Mouse (Mus musculus): ENCODE measurements around the gene Olfr583. TPM values are rescaled to one million over a fixed set of nuclear protein-coding genes. Genes with fewer than 3 reads are reported as not detected.

Olfr583 gene
- not detected for total RNA-seq (2022)

DNA sequence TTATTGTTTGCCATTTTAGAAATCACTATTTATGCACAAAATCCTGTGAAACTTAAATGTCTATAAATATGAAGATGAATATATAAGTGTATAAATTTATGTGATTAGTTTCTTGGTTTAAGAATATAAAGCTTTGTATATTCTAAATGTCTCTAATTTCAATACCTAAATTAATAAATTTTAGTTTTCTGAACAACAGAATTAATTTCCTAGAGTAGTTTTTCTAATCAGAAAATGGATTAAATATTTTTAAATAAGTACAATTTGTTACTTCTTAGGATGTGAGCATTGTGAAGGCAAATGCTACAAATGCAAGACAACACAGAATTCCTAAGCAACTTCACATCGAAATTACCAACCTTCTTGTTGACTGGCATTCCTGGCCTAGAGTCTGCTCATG is at the start of gene Olfr583:
Gene Olfr583, plus strand, starts transcription at position 301 of the 400 bp plus-strand sequence.
- DNase-seq (ENCODE audit: low spot score in 2 of 2) = no peak

DNA sequence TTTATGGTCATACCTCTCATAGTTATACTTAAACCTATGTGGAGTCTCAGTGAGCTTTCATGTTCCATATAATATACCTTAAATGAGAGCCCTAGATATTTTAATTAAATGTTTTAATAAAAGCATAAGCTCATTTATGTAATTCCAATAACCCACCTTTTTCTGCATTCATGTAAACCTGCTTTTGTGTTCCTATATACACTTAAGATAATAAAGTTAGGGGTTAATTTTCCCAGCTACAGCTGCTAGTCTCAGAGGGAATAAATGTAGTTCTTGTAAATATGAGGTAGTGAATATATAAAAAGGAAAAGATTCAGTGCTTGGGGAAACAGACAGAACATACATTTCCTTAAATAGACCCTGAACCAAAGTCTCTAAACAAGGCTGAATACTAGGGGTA is 13.4 kb upstream of the Olfr583 start, which contains the start of gene Olfr582:
Gene Olfr582, plus strand, starts transcription at position 301 of the 400 bp plus-strand sequence.
- DNase-seq (ENCODE audit: low spot score in 2 of 2) = no peak

DNA sequence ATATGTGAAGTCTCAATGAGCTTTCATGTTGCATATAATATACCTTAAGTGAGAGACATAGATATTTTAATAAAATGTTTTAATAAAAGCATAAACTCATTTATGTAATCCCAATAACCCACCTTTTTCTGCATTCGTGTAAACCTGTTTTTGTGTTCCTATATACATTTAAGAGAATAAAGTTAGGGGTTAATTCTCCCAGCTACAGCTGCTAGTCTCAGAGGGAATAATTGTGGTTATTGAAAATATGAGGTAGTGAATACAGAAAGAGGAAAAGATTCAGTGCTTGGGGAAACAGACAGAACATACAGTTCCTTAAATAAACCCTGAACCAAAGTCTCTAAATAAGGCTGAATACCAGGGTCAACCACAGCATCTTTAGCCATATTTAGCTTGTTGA is 30.5 kb downstream of the Olfr583 start, which contains the start of gene Olfr584:
Gene Olfr584, plus strand, starts transcription at position 301 of the 400 bp plus-strand sequence.
- no peak for DNase-seq (ENCODE audit: low spot score in 2 of 2)

DNA sequence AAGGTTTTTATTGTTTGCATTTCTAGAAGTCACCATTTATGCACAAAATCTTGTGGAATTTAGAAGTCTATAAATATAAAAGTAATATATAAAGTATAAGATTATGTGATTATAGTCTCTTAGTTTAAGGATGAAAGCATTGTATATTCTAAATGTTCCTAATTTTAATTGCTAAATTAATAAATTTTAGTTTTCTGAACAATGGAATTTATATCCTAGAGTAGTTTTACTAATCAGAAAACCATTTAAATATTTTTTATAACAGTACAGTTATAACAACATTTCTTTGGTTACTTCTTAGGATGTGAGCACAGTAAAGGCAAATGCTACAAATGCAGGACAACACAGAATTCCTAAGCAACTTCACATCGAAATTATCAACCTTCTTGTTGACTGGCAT is 46.3 kb downstream of the Olfr583 start, which contains the start of gene Olfr585:
Gene Olfr585, plus strand, starts transcription at position 301 of the 400 bp plus-strand sequence.
- no peak for DNase-seq (ENCODE audit: low spot score in 2 of 2)

Other genes starting within 250 kb of the Olfr583 start
- not detected for gene Olfr564, start 247.8 kb upstream of the Olfr583 start, total RNA-seq (2022)
- gene Olfr566, start 192.5 kb upstream of the Olfr583 start, total RNA-seq (2022) = not detected
- gene Olfr568, start 174.2 kb upstream of the Olfr583 start, total RNA-seq (2022) = not detected
- gene Olfr569, start 160.4 kb upstream of the Olfr583 start, total RNA-seq (2022) = not detected
- not detected for gene Olfr570, start 156.7 kb upstream of the Olfr583 start, total RNA-seq (2022)
- gene Olfr571, start 133.8 kb upstream of the Olfr583 start, total RNA-seq (2022) = not detected
- gene Olfr572, start 126.9 kb upstream of the Olfr583 start, total RNA-seq (2022) = not detected
- gene Olfr573-ps1, start 108.7 kb upstream of the Olfr583 start, total RNA-seq (2022) = not detected
- gene Olfr574, start 102.8 kb upstream of the Olfr583 start, total RNA-seq (2022) = not detected
- gene Olfr575, start 92.5 kb upstream of the Olfr583 start, total RNA-seq (2022) = not detected
- gene Olfr576, start 88.6 kb upstream of the Olfr583 start, total RNA-seq (2022) = not detected
- gene Olfr577, start 75.4 kb upstream of the Olfr583 start, total RNA-seq (2022) = not detected
- not detected for gene Olfr578, start 62.0 kb upstream of the Olfr583 start, total RNA-seq (2022)
- gene Olfr582, start 13.3 kb upstream of the Olfr583 start, total RNA-seq (2022) = not detected
- gene Olfr584, start 30.6 kb downstream of the Olfr583 start, total RNA-seq (2022) = not detected
- gene Olfr585, start 46.4 kb downstream of the Olfr583 start, total RNA-seq (2022) = not detected
- not detected for gene Olfr586, start 74.3 kb downstream of the Olfr583 start, total RNA-seq (2022)
- gene Olfr588-ps1, start 89.6 kb downstream of the Olfr583 start, total RNA-seq (2022) = not detected
- gene Olfr589, start 105.1 kb downstream of the Olfr583 start, total RNA-seq (2022) = not detected
- not detected for gene Olfr591, start 127.0 kb downstream of the Olfr583 start, total RNA-seq (2022)
- gene Olfr592, start 133.5 kb downstream of the Olfr583 start, total RNA-seq (2022) = not detected
- not detected for gene Olfr593, start 160.6 kb downstream of the Olfr583 start, total RNA-seq (2022)
- gene Olfr594, start 165.7 kb downstream of the Olfr583 start, total RNA-seq (2022) = not detected
- not detected for gene Usp17ld, start 201.2 kb downstream of the Olfr583 start, total RNA-seq (2022)

All from gastrocnemius, adult 8-10 months (tissue).